Mouse (Mus musculus) hematopoietic stem cell, adult 5-6 weeks (primary cell): ENCODE data around the gene Fopnl. TPM values are rescaled to one million over a fixed set of nuclear protein-coding genes. Genes with fewer than 3 reads are reported as not detected.

ENCODE experiments used
- ATAC-seq, 2 experiments: fragments of 125-278 bp in 1 of 2; replicated peaks in 1 of 2; 2 replicates each; pipeline ENCODE4 v1.8.0; 2016 to 2017; ENCODE audit warnings: inconsistent platforms in 2 of 2, mild to moderate bottlenecking in 2 of 2, moderate number of reproducible peaks in 2 of 2, low read depth in 1 of 2, moderate TSS enrichment in 1 of 2; ENCODE audit not compliant: low FRiP score in 2 of 2, poor library complexity in 2 of 2, severe bottlenecking in 2 of 2, insufficient read depth in 1 of 2, low TSS enrichment in 1 of 2
- total RNA-seq: library from RNA; stranded (forward); fragments of 172-1452, 232-1000 nt; gene quantifications from 2 replicates; pipeline ENCODE4 v1.2.3, GENCODE M21; 2017

Fopnl gene
- total RNA-seq, 1 experiment from 2014 or later = 49.4 TPM

DNA sequence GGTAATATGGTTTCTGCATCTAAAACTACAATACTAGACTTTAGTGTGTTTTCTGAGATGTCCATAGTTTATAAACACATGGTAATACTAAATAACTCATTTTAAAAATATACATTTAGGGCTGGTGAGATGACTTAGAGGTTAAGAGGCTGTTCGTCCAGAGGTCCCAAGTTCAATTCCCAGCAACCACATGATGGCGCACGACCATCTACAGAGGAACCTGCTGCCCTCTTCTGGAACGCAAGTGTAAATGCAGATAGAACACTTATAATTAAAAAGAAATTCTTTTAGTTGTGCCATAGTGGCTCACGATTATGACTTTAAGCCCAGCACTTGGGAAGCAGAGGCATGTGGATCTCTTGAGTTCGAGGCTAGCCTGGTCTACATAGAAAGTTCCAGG, 5.8 kb downstream of the Fopnl start:
- ATAC-seq = no peak; a peak in 1 of 4 replicates

DNA sequence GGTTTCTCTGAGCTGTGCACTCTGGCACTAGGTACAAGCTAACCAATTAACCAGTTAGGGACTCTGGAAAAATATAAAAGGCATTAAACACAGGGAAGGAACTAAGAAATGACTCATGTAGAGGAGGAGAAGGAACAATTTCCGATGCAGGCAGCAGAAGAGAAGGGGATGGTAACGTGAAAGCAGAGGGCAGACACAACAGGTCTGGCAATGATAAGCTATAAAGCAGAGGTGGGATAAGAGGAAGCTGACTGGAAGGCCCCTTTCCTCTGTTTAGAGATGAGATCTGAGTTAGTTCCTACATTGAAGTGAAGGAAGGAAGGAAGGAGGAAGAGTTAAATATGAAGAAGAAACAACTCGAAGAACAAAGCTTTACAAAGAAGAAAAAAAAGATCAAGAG, 7.4 kb downstream of the Fopnl start:
- ATAC-seq = no peak

GRCm38 (mm10) chr16:14308245-14309073, 8.7 kb downstream of the Fopnl start:
- ATAC-seq = peak in 1 of 2 experiments; percentile 6; a peak in 1 of 4 replicates

- peak; percentile 62 to 65 for ATAC-seq
Observed at GRCm38 (mm10) chr16:14307373-14307772, 9.8 kb downstream of the Fopnl start.

DNA sequence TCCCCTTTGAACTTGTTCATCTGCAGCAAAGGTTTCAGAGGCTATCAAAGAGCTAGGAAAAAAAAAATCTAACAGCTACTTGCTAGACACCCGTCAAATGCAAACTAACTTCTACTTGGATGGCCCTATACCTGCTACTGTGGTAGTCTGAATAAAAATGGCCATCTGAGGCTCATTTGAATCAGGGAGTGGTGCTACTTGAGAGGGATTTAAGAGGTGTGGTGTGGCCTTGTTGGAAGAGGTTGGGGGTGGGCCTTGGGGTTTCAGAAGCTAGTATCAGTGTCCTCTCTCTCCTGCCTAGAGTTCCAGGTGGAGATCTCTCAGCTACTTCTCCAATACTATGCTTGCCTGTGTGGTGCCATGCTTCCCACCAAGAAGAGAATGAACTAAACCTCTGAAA, 10.8 kb downstream of the Fopnl start:
- no peak for ATAC-seq

GRCm38 (mm10) chr16:14304791-14305190, 12.4 kb downstream of the Fopnl start:
- ATAC-seq = no peak

DNA sequence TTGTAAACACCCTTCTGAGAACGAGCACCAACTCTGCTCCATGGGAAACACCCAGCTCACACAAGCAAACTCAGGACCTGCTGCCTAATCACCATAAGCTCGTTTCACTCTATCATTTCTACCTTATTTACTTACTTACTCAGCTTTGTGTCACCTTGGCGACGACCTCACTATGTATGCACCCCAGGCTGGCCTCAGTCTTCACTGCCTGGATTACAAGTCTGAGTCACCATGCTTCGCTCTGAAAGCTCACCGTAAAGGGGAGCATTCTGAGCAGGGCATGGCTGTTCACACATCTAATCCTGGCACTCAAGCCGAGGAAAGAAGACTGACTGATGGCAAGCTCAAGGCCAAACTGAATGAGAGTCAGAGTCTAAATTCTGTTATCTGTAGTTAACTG, 13.5 kb downstream of the Fopnl start:
- ATAC-seq = no peak

DNA sequence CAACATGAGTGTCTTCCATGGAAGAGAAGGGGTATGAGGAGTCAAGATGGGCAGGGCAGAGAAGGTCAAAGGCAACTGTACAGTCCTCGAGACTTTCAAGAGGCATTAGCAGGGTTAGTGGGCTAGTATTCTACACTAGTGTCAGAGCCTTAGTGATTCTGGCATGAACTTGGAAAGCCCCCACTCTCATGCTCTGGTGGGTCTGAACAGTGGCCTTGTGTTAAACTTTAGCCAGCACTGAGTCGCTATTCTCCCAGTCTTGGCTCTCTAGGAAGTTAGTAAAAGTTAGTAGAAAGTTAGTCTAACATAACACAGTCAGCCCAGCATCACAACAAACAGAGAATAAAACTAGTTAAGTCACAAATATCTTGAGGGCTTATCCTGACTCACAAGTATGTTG, 14.1 kb downstream of the Fopnl start:
- no peak for ATAC-seq

DNA sequence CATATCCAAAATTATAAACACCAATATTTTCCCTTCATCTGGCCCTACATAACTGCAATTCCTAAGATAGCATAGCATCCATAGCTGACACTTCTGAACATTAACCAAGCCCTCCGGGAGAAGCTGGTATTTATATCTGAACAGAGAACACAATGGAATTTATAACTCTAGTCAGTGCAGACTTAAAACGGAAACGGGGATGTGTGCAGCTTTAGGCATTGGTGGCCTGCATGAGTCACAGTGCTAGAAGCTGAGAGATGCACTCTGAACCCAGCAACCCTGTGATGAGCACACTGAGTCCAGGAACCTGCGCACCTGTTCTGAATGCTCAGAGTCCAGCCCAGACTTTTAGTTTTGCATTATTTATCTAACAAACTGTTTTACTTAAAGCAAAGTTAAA, 18.7 kb downstream of the Fopnl start:
- ATAC-seq = no peak

DNA sequence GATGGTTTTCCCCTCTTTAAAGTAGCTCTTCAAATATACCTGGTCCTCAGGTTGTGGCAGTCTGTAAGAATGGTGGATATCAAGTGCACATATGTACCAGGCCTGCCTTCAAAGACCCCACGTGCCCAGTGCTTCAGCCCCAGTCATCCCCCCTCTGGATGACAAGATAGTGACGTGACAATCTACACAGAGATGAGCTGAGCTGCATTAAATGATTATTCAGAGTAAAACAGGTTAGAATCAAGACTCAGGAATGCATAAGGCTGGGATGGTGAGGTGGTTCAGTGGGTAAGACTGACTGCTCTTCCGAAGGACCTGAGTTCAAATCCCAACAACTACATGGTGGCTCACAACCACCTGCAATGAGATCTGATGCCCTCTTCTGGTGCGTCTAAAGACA, 19.5 kb downstream of the Fopnl start:
- ATAC-seq = no peak

- ATAC-seq = no peak
Observed at GRCm38 (mm10) chr16:14297137-14297536, 20.1 kb downstream of the Fopnl start.

DNA sequence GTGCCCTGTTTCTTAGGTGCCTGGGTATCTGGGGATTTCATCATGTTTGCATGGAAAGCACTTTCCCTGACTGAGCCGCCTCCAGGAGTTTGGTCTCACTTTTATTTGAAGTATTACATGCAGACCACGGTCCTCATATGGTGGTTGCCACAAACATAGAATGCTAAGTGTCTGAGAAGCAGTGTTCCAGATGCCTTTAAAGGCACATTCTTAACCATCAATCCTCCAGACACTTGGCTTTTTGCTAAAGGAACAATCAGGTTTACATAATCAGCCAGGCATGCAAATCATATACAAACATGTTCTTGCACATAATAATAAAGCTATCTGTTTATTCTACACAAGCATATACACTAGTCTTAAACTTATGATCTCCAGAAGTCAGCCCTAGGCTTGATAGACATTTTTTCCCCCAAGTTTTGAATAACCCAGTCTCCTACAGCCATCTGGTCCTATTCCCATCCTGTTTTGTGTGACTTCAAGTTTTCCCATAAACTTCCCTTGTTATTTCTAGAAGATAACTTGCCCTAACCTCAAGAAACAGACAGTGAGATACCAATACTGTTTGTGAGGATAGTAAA, 20.6 kb downstream of the Fopnl start:
- ATAC-seq = no peak

DNA sequence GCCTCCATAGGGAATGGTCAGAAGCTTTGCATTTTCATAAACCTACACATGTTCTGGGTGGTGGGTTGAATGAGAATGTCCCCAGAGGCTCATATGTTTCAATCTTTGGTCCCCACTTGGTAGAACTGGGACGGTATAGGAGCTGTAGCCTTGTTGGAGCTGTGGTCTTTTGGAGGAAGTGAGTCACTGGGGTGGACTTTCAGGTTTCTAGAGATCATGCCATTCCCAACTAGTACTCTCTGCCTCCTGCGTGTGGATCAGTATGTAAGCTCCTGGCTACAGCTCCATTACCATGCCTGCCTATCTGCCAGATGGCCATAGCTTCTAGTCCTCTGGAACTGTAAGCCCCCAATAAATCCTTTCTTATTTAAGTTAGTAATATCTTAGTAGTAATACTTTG, 21.9 kb downstream of the Fopnl start:
- ATAC-seq = no peak

- no peak for ATAC-seq
Observed at GRCm38 (mm10) chr16:14292205-14293199, 24.7 kb downstream of the Fopnl start.

DNA sequence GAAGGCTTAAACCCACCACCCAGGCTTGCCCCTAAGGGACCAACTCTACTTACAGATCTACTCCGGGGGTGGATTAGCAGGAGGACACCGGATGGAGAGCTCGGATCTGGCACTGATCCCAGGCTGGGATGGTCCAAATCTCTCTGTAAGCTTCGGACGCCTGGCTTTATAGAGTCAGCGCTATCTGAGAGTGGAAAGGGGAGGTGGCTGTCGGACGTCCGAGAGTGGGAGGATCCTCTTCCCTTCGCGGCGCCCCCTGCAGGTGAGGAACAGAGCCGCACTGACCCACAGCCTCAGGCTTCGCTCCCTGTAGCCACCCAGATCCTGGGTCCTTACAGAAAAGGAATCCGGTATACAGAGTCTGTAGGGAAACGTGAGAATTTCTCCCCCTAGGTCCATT, 26.0 kb downstream of the Fopnl start, which contains the start of gene Myh11:
Myh11 (minus strand) TSS at position 150 of the 400 bp plus-strand sequence.
- peak; percentile 61 to 72 for ATAC-seq

GRCm38 (mm10) chr16:14272374-14272965, 44.7 kb downstream of the Fopnl start:
- no peak for ATAC-seq

- ATAC-seq = 0 out of 4 replicates have a peak, but pooled peaks have one; percentile 29 to 34
Observed at GRCm38 (mm10) chr16:14265203-14265920, 51.8 kb downstream of the Fopnl start.
